Mouse (Mus musculus) C2C12 (cell line): ENCODE results near the gene Hlcs. TPM values are rescaled to one million over a fixed set of nuclear protein-coding genes. Genes with fewer than 3 reads are reported as not detected.

Experiments used
- H3K27me3 ChIP-seq: one replicate; pipeline ENCODE4 v1.6.1; 2011; ENCODE audit not compliant: control insufficient read depth, insufficient read depth, insufficient read length
- H3K36me3 ChIP-seq: one replicate; pipeline ENCODE4 v1.6.1; 2011; ENCODE audit not compliant: control insufficient read depth, insufficient read depth
- H3K4me3 ChIP-seq: one replicate; pipeline ENCODE4 v1.5.1; 2011; ENCODE audit warnings: mild to moderate bottlenecking, control low read depth; ENCODE audit not compliant: poor library complexity, insufficient read depth, severe bottlenecking
- H3K79me2 ChIP-seq: one replicate; pipeline ENCODE4 v1.6.1; 2011; ENCODE audit not compliant: control insufficient read depth, insufficient read depth
- H3K79me3 ChIP-seq: one replicate; pipeline ENCODE4 v1.6.1; 2011; ENCODE audit warnings: low read depth, control low read depth
- H3ac ChIP-seq: one replicate; pipeline ENCODE3; 2011; ENCODE audit warnings: low read depth; ENCODE audit not compliant: control insufficient read depth, insufficient read length
- CEBPB ChIP-seq: IDR thresholded peaks from one replicate; pipeline ENCODE4 v1.6.1; 2011; ENCODE audit warnings: low read depth, mild to moderate bottlenecking, control low read depth, moderate library complexity
- CTCF ChIP-seq: IDR thresholded peaks from one replicate; pipeline ENCODE4 v1.5.1; 2011; ENCODE audit not compliant: control insufficient read depth, insufficient read depth, insufficient read length
- FOSL1 ChIP-seq: IDR thresholded peaks from one replicate; pipeline ENCODE4 v1.8.0; 2011; ENCODE audit warnings: mild to moderate bottlenecking, low read length; ENCODE audit not compliant: poor library complexity, insufficient read depth, severe bottlenecking
- MAX ChIP-seq: IDR thresholded peaks from one replicate; pipeline ENCODE4 v1.6.1; 2011; ENCODE audit warnings: mild to moderate bottlenecking, control low read depth
- MYOD1 ChIP-seq: IDR thresholded peaks from one replicate; pipeline ENCODE4 v1.6.1; 2011; ENCODE audit warnings: low read depth; ENCODE audit not compliant: control insufficient read depth, insufficient read length
- MYOG ChIP-seq: IDR thresholded peaks from one replicate; pipeline ENCODE4 v1.6.1; 2011; ENCODE audit not compliant: control insufficient read depth, insufficient read length; ENCODE audit errors: extremely low read depth
- USF1 ChIP-seq: IDR thresholded peaks from one replicate; pipeline ENCODE4 v1.6.1; 2011; ENCODE audit warnings: low read depth, mild to moderate bottlenecking, control low read depth, moderate library complexity
- microRNA-seq: library from miRNA; unstranded; fragments of <30 nt; microRNA quantifications from one replicate; pipeline ENCODE4, GENCODE M21; 2019; ENCODE audit warnings: borderline microRNAs expressed
- polyA plus RNA-seq: library from polyadenylated mRNA; unstranded; fragments of >200 nt; fragmentation: generic; extraction: Trizol; gene quantifications from one replicate; pipeline ENCODE4 v1.2.1, GENCODE M21; 2012; ENCODE audit warnings: missing spikeins

Gene Hlcs
- polyA plus RNA-seq, 1 experiment = 1.7 TPM

DNA sequence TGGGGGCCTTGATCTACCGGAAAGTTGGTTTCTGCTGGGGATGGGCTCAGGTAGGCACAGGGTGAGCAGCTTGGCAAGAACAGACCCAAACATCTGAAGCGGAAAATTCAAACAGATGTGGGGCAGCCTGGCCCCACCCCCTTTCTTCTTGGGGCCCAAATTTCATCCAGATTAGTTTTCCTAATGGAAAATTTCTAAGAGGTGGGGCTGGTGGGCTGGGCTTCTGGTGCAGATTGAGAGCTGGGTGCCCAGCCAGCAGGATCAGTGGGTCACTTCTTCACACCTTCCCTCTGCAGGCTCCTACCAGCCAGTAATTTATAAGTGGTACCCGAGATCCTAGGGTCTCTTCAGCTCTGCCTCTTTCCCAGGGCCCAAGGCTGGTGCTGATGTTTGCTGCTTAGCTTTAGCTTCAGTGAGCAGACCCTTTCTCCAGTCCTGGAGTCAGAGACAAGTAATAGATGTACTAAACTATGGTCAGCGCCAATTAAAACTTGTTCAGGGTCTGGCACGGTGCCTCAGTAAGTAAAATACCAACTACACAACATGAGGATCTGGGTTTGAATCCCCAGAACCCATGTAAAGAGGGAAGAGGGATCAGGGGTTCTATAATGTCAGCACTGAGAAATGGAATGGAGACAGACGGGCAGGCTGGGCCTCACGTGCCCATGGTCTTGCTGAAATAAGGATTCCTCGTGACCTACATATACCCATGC, 231.2 kb downstream of the Hlcs start:
- no peak for TF ChIP-seq CTCF
- Histone ChIP-seq H3K4me3 (no peak overlapping the region), H3ac (no peak overlapping the region), H3K79me2 (no peaks in the 10 kb centered on the region), H3K79me3 (no peaks in the 10 kb centered on the region), H3K27me3 (no peaks in the 10 kb centered on the region), H3K36me3 (no peaks in the 10 kb centered on the region)

DNA sequence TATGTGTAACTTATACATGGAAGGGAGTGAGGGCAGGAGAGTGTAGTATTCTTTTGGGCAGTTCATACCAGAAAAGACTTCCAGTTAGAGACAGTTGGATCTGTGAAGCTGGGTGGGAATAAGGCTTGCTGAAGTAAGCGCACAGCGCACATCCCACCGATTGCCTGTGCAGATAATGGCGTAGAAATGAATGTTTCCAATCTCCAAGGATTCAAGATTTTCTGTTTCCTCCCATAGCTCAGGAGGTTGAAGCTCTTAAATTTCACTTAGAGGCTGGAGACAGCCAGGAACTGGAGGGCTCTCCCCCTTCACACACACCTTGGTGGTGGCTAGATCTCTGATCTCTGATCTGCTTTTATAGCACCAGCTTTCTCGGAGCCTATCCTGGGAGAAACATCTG, 231.8 kb downstream of the Hlcs start:
- Histone ChIP-seq H3K79me3 (no peaks in the 10 kb centered on the region), H3ac (no peak overlapping the region), H3K36me3 (no peaks in the 10 kb centered on the region), H3K79me2 (no peaks in the 10 kb centered on the region), H3K4me3 (no peak overlapping the region), H3K27me3 (no peaks in the 10 kb centered on the region)
- TF ChIP-seq MAX = no peak
- TF ChIP-seq CEBPB = no peak
- TF ChIP-seq CTCF = no peak
- no peak for TF ChIP-seq MYOD1
- no peak for TF ChIP-seq MYOG
- no peak for TF ChIP-seq USF1
- no peak for TF ChIP-seq FOSL1

- no peaks in the 10 kb centered on the region for H3K79me3 ChIP-seq
- no peaks in the 10 kb centered on the region for H3K27me3 ChIP-seq
- no peak overlapping the region for H3ac ChIP-seq
- H3K79me2 ChIP-seq = no peaks in the 10 kb centered on the region
- H3K4me3 ChIP-seq = no peak overlapping the region
- H3K36me3 ChIP-seq = no peaks in the 10 kb centered on the region
- TF ChIP-seq MYOD1 (no peak), MAX (no peak), USF1 (no peak), CEBPB (no peak), FOSL1 (no peak), MYOG (no peak), CTCF (no peak)
These were observed 233.4 kb downstream of the Hlcs start for GRCm38 (mm10) chr16:94079856-94080555.

GRCm38 (mm10) chr16:94079075-94079855, 234.1 kb downstream of the Hlcs start:
- TF ChIP-seq MAX (no peak), MYOD1 (no peak), USF1 (no peak), FOSL1 (no peak), CTCF (no peak), CEBPB (no peak)
- Histone ChIP-seq H3ac (no peak overlapping the region), H3K79me3 (no peaks in the 10 kb centered on the region), H3K36me3 (no peaks in the 10 kb centered on the region), H3K4me3 (no peak overlapping the region), H3K79me2 (no peaks in the 10 kb centered on the region), H3K27me3 (no peaks in the 10 kb centered on the region)

Small RNA genes lying within 50 kb of the gene (microRNA-seq; reads per million reads assigned to microRNA genes)
- gene Gm23062 = not detected

Other genes with a start within 250 kb of the Hlcs start
- 8.0 TPM for gene Sim2, start 228.6 kb downstream of the Hlcs start, polyA plus RNA-seq
- gene Ripply3, start 14.8 kb upstream of the Hlcs start, polyA plus RNA-seq = 0.22 TPM
- gene Ttc3, start 57.0 kb upstream of the Hlcs start, polyA plus RNA-seq = 16.2 TPM
- 32.9 TPM for gene Pigp, start 58.3 kb upstream of the Hlcs start, polyA plus RNA-seq
- gene Vps26c, start 213.3 kb upstream of the Hlcs start, polyA plus RNA-seq = 50.3 TPM